ENCODE assay signal across 25 mouse cellular contexts in genomic region chr1:32407651-32408050, GRCm38 (mm10).
"Had no signal": no experiment of that assay in that cellular context is flagged by ENCODE, and none has a peak within 500 bp of the region (broad histone marks: within the 10 kb centered on the region; RNA-seq: fewer than 3 reads in every experiment).

No protein-coding gene starts in this region.

- H3K9ac ChIP-seq: forebrain, postnatal 0 days; heart, embryonic 13.5 days; heart, embryonic 15.5 days; hindbrain, embryonic 13.5 days; hindbrain, embryonic 15.5 days; kidney, embryonic 15.5 days; limb, embryonic 13.5 days; limb, embryonic 15.5 days had no signal

- H3K9me3 ChIP-seq: heart, embryonic 13.5 days; heart, embryonic 15.5 days; hindbrain, embryonic 13.5 days; kidney, embryonic 15.5 days; limb, embryonic 13.5 days; limb, embryonic 15.5 days had no signal

- H3K27me3 ChIP-seq: heart, embryonic 13.5 days; heart, embryonic 15.5 days; hindbrain, embryonic 13.5 days; hindbrain, embryonic 15.5 days; kidney, embryonic 15.5 days; limb, embryonic 13.5 days; limb, embryonic 15.5 days had no signal

- DNase-seq: forebrain, postnatal 0 days; gastrocnemius, postnatal 14 days; gastrocnemius, postnatal 36 days; heart, adult 11 months; heart, adult 2 months; heart, postnatal 14 days; heart, postnatal 36 days; kidney, adult 11 months; kidney, adult 2 months; kidney, adult 9 months; kidney, postnatal 14 days; kidney, postnatal 36 days; layer of hippocampus, adult 9-11 months; layer of hippocampus, postnatal 36 days; left cerebral cortex, postnatal 4 days had no signal

- H3K4me2 ChIP-seq: heart, embryonic 11.5 days; heart, embryonic 13.5 days; heart, embryonic 15.5 days; hindbrain, embryonic 13.5 days; hindbrain, embryonic 15.5 days; kidney, embryonic 15.5 days; limb, embryonic 13.5 days; limb, embryonic 15.5 days had no signal

- ATAC-seq: forebrain, postnatal 0 days; hindbrain, postnatal 0 days had no signal

- H3K27ac ChIP-seq: heart, adult 2 months; heart, embryonic 13.5 days; heart, embryonic 15.5 days; hindbrain, embryonic 13.5 days; hindbrain, embryonic 15.5 days; hindbrain, postnatal 0 days; kidney, embryonic 15.5 days; kidney, postnatal 0 days; limb, embryonic 13.5 days; limb, embryonic 15.5 days had no signal

- H3K4me1 ChIP-seq: heart, embryonic 13.5 days; heart, embryonic 15.5 days; hindbrain, embryonic 13.5 days; hindbrain, embryonic 15.5 days; kidney, embryonic 15.5 days; limb, embryonic 13.5 days; limb, embryonic 15.5 days had no signal

- H3K36me3 ChIP-seq: heart, embryonic 13.5 days; heart, embryonic 15.5 days; hindbrain, embryonic 13.5 days; hindbrain, embryonic 15.5 days; kidney, embryonic 15.5 days; limb, embryonic 13.5 days; limb, embryonic 15.5 days had no signal

- H3K4me3 ChIP-seq: heart, adult 2 months; heart, embryonic 13.5 days; heart, embryonic 15.5 days; hindbrain, embryonic 13.5 days; hindbrain, embryonic 15.5 days; kidney, embryonic 15.5 days; limb, embryonic 13.5 days; limb, embryonic 15.5 days had no signal
